Mouse (Mus musculus): ENCODE measurements around the gene Glis1.

GRCm38 (mm10) chr4:107638303-107638702, 203.9 kb downstream of the Glis1 start:
- TF ChIP-seq CTCF (IDR thresholded peaks at IDR 0.05; ENCODE audit: control insufficient read depth, insufficient read depth, insufficient replicate concordance, low read depth, low read length) (no peak), POLR2A (IDR thresholded peaks at IDR 0.05; ENCODE audit: control insufficient read depth, low read depth, low read length) (no peak)

Measured in testis, adult 2 months (tissue).